In genomic region chr12:29367741-29368106, GRCm38 (mm10) we compare ENCODE assay signal across 8 mouse cellular contexts.
DNase-seq lines count a peak whose midpoint lies in the region; ATAC-seq and TF ChIP-seq lines count a peak whose summit lies in the region.
"Not testable (repeated sequence)": the region's sequence is repeated elsewhere in the genome, so short reads cannot be mapped to it uniquely, and the experiment has no call there.

No protein-coding gene starts in this region.

- H3K4me1 ChIP-seq in embryonic facial prominence, embryonic 15.5 days; intestine, embryonic 16.5 days (ENCODE audit: control insufficient read depth, insufficient read depth, low read length); limb, embryonic 11.5 days (ENCODE audit: control insufficient read depth, insufficient read depth, low read length): not testable (repeated sequence)
- peaks cover 28% of the 10 kb centered on the region for H3K4me1 ChIP-seq in hindbrain, embryonic 10.5 days (replicated peaks)
- peaks cover 33% of the 10 kb centered on the region for H3K4me1 ChIP-seq in midbrain, embryonic 12.5 days
- H3K4me1 ChIP-seq in neural tube, embryonic 15.5 days, result peaks cover 25% of the 10 kb centered on the region

- not testable (repeated sequence) for TF ChIP-seq CTCF in gastrocnemius, adult 2 months (IDR thresholded peaks at IDR 0.05)

- intact Hi-C loops in gastrocnemius, adult 2 months (cut with DNase I), result not testable (repeated sequence)

- 22% methylated on average over 3 of the region's 3 CpGs for WGBS in embryonic facial prominence, embryonic 15.5 days
- WGBS in hindbrain, embryonic 10.5 days, result 45% methylated on average over 3 of the region's 3 CpGs
- WGBS in intestine, embryonic 16.5 days, result 20% methylated on average over 3 of the region's 3 CpGs
- 45% methylated on average over 3 of the region's 3 CpGs for WGBS in limb, embryonic 11.5 days
- 28% methylated on average over 3 of the region's 3 CpGs for WGBS in midbrain, embryonic 12.5 days
- 23% methylated on average over 3 of the region's 3 CpGs for WGBS in neural tube, embryonic 15.5 days

- not testable (repeated sequence) for H3K9me3 ChIP-seq in embryonic facial prominence, embryonic 15.5 days (replicated peaks); hindbrain, embryonic 10.5 days; intestine, embryonic 16.5 days (ENCODE audit: control insufficient read depth, low read length); limb, embryonic 11.5 days (ENCODE audit: control insufficient read depth, low read length); midbrain, embryonic 12.5 days; neural tube, embryonic 15.5 days (replicated peaks)

- H3K9ac ChIP-seq in embryonic facial prominence, embryonic 15.5 days; limb, embryonic 11.5 days (ENCODE audit: low read length): not testable (repeated sequence)
- H3K9ac ChIP-seq in intestine, embryonic 16.5 days (ENCODE audit: low read depth, low read length), result 0 out of 2 replicates have a peak overlapping the region, but pooled peaks have one; percentile 23
- peak overlapping the region; percentile 46; the same call in 1 of the 2 replicates for H3K9ac ChIP-seq in midbrain, embryonic 12.5 days (replicated peaks)
- H3K9ac ChIP-seq in neural tube, embryonic 15.5 days (replicated peaks), result peak overlapping the region; percentile 23; the same call in 1 of the 2 replicates

- not testable (repeated sequence) for H3K27ac ChIP-seq in embryonic facial prominence, embryonic 15.5 days (replicated peaks); intestine, embryonic 16.5 days (ENCODE audit: low read length); limb, embryonic 11.5 days (replicated peaks; ENCODE audit: low read depth, low read length)
- H3K27ac ChIP-seq in gastrocnemius, adult 2 months, result peak overlapping the region; percentile 28; the same call in 1 of the 2 replicates
- peak overlapping the region; percentile 85 for H3K27ac ChIP-seq in hindbrain, embryonic 10.5 days
- H3K27ac ChIP-seq in midbrain, embryonic 12.5 days (replicated peaks), result peak overlapping the region; percentile 91
- peak overlapping the region; percentile 86 for H3K27ac ChIP-seq in neural tube, embryonic 15.5 days (replicated peaks)

- not testable (repeated sequence) for H3K27me3 ChIP-seq in embryonic facial prominence, embryonic 15.5 days; intestine, embryonic 16.5 days (replicated peaks; ENCODE audit: control insufficient read depth, insufficient read depth, low read length); limb, embryonic 11.5 days (ENCODE audit: control insufficient read depth, insufficient read depth, low read length); neural tube, embryonic 15.5 days (replicated peaks)
- peaks cover 58% of the 10 kb centered on the region for H3K27me3 ChIP-seq in hindbrain, embryonic 10.5 days (ENCODE audit: insufficient read depth, poor library complexity, severe bottlenecking)
- peaks cover 11% of the 10 kb centered on the region; the same call in 1 of the 2 replicates for H3K27me3 ChIP-seq in midbrain, embryonic 12.5 days

- not testable (repeated sequence) for ATAC-seq in embryonic facial prominence, embryonic 15.5 days (ENCODE audit: insufficient number of reproducible peaks, low FRiP score, low TSS enrichment, low read depth); intestine, embryonic 16.5 days; limb, embryonic 11.5 days (ENCODE audit: insufficient number of reproducible peaks, low FRiP score, low TSS enrichment, low read depth); midbrain, embryonic 12.5 days (ENCODE audit: low FRiP score, low read depth)
- ATAC-seq in neural tube, embryonic 15.5 days (ENCODE audit: low FRiP score), result peak; percentile 18; the same call in 1 of the 2 replicates

- H3K4me3 ChIP-seq in embryonic facial prominence, embryonic 15.5 days (replicated peaks); intestine, embryonic 16.5 days (ENCODE audit: low read length); limb, embryonic 11.5 days (ENCODE audit: low read depth, low read length); neural tube, embryonic 15.5 days (replicated peaks): not testable (repeated sequence)
- peak overlapping the region; percentile 68 for H3K4me3 ChIP-seq in gastrocnemius, adult 2 months
- peak overlapping the region; percentile 44 for H3K4me3 ChIP-seq in hindbrain, embryonic 10.5 days
- H3K4me3 ChIP-seq in midbrain, embryonic 12.5 days, result peak overlapping the region; percentile 25

- not testable (repeated sequence) for H3K36me3 ChIP-seq in embryonic facial prominence, embryonic 15.5 days; hindbrain, embryonic 10.5 days; intestine, embryonic 16.5 days (ENCODE audit: control insufficient read depth, insufficient read depth, low read length); limb, embryonic 11.5 days (ENCODE audit: control insufficient read depth, insufficient read depth, low read length); midbrain, embryonic 12.5 days; neural tube, embryonic 15.5 days

- peak overlapping the region; percentile 42 for H3K4me2 ChIP-seq in embryonic facial prominence, embryonic 15.5 days (replicated peaks)
- not testable (repeated sequence) for H3K4me2 ChIP-seq in intestine, embryonic 16.5 days (ENCODE audit: low read depth, low read length)
- peak overlapping the region; percentile 37 for H3K4me2 ChIP-seq in limb, embryonic 11.5 days (ENCODE audit: low read depth, severe bottlenecking)
- H3K4me2 ChIP-seq in midbrain, embryonic 12.5 days (replicated peaks), result peak overlapping the region; percentile 51
- H3K4me2 ChIP-seq in neural tube, embryonic 15.5 days, result peak overlapping the region; percentile 49

- peak; percentile 24 for DNase-seq in ZHBTc4 (ENCODE audit: low read depth, low spot score)
- DNase-seq in gastrocnemius, adult 2 months; hindbrain, embryonic 10.5 days (ENCODE audit: low spot score): not testable (repeated sequence)
- DNase-seq in limb, embryonic 11.5 days (ENCODE audit: low spot score), result peak; percentile 45
